Mouse (Mus musculus) cerebellum, adult (tissue): ENCODE measurements at regions not wholly inside any gene's neighbourhood (a gene's known extent, or its start where the extent isn't known, plus 50 kb on each side); places are given as distances from the start of the nearest gene placed in this dataset.

Experiments used
- ATAC-seq: cut with Nextera tagmentation; 2 replicates; pipeline ENCODE4 v1.9.2; 2017; ENCODE audit warnings: mild to moderate bottlenecking, moderate library complexity, mixed read lengths; ENCODE audit not compliant: insufficient number of reproducible peaks, low FRiP score, low TSS enrichment

DNA sequence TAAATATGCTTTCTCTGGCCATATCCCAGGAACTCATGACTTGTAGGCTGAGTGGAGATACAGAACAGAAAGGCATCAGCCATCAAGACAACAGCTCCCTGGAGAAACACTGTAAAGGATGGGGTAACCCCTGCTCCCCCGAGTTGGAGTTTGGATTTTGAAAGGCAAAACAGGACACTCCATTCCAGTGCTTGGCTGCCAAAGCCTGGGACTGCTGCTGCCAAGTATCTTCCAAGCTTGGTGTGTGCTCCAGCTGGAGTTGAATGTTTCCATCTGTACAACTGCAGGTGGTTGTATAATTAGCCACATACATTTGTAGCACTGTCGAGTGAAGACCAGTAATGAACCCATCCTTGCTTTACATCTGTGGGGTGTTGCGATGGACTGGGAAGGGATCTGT is 62.1 kb downstream of the 4933412E24Rik start:
- ATAC-seq, result peak; percentile 45; the same call in 1 of the 2 replicates

DNA sequence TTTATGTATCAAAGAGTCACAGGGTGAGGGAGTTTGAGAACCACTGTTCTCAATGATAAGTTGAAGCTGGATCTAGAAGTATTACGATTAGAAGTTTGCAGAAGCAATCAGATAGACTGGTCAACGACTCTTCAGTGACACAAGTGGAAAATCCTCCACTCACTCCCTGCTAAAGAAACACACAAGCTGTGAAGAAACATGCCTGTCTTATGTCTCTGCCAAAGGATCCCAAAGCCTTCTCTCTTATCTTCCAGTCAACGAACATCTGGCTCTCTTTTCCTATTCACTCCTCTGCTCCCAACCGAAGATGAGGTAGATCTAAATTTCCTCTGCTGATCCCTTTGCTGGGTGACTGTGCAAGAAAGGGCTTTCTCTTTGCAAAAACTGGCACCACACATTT is 62.6 kb downstream of the 4933412E24Rik start:
- ATAC-seq, result no peak

DNA sequence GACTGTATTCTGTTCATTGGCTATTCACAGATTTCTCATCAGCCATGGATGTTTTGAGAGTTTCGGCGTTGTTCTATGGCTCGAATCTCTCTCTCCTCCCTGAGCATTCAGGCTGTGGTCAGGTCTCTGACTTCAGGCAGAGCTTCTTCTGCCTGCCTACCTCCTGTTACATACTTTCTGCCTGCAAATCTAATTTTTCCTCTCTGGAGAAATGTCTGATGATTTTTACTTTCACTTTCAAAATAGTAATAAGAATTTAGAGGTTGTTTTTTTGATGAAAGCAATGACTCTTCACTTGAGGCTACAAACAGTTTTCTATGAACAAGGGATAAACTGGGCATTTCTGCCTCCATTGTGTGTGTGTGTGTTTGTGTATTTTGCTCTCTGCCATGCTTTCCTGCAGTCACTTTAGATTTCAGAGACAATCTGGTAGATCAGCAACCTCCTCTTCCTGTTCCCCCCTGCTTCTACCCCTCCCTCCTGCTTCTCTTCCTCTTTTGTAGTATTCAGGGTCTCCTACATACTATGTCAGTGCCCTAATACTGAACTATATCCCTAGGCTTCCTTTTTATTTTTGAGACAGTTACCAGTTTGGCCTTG is 65.7 kb downstream of the 4933412E24Rik start:
- no peak for ATAC-seq

- no peak for ATAC-seq
Observed at GRCm38 (mm10) chr15:59945208-59945607, 71.2 kb downstream of the 4933412E24Rik start.

DNA sequence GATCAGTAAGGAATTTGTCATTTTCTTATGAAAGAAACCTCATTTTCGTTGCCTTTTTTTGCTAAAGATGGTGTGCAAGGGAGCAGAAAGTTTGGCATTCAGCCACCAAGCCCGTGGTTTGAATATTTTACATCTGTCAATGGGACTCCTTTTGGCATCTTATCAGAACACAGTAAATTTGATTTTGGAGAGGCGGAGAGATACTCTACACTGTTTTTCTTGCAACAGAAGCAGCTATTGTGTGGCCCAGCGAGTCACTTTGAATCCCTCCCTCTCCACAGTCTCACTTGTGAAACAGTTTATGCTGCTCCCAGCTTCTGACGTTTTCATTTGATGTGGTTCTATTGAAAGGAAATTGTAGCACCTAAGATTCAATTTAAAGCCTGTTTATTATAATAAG is 79.9 kb downstream of the 4933412E24Rik start:
- ATAC-seq, result no peak

- ATAC-seq, result no peak
Observed at GRCm38 (mm10) chr15:59913860-59914259, 102.6 kb downstream of the 4933412E24Rik start.

GRCm38 (mm10) chr15:59908300-59908699 is 108.1 kb downstream of the 4933412E24Rik start:
- ATAC-seq, result no peak

DNA sequence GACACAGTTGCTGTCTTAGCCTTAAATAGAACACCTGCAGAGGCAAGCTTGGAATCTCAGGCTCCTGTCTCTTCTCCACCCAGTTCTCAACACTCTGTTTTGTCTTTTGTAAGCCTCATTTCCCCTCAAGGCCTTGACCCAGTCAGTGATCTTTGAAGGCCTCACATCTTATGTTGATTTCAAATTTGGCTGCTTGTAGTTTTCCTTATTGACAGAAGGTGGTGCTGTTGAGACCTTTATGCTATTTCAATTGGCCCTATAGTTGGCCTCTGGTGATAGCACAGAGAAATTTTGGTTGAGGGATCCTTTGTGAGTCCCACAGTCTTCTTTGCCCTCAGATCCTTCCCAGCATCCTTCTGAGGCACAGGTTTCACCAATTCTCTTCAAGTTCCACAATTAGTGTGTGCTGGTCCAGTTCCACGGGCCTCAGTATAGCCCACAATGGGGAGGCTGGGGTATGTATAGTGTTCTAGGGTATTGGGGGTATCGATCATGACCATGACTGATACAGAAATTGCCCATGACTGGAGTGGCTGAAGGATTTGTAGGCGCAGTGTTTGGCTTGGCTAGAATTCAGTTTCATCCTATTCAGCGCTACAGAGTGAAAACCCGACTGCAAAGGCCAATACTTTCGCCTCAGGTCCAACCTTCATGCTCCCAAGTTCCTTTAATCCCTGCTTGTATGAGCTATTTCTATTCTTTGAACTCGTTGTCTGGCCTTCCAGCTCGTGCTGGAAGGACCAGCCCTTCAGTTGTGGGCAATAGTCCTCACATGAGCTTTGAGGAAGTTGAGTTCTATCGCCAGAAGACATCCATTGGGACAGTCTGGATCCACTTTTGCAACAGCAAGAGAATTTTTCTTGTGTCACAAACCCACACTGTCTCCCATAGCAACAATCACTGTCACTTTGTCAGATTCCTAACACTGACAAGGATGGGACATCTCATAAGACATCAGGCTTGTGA is 110.3 kb downstream of the 4933412E24Rik start:
- peak; percentile 13; the same call in 1 of the 2 replicates for ATAC-seq

DNA sequence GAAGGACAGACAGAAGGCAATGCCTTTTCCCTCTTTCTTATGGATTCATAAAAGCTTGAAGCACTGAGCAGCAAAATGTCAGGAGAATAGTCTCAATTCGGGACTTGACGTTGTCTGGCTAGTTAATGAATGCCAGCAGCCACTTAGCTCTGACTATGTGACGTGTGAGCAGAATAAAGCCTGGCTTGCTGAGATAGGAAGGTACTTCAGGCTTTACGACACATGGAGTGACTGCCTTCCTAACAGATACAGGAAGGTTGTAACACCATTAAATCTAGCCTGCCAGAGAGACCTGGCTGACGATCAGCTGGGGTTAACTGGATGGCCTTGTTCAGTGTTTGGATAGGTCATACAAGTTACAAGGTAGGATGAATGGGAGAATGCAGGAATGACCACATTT is 111.7 kb downstream of the 4933412E24Rik start:
- ATAC-seq, result no peak

DNA sequence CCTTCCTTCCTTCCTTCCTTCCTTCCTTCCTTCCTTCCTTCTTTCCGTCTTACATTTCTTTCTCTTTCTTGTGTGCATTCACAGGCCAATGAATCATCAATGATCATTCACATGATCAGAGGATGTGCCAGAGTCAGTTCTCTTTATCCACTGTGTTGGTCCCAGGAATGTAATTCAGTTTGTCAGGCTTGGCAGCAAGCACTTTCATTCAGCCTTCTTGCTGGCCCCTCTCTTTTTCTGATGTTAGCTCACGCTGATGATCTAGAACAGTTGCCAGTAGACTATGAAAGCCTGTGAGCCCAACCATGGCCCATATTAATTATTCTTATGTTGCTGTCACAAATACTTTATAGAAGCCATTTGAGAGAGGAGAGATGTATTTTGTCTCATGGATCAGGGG is 127.4 kb downstream of the 4933412E24Rik start:
- ATAC-seq, result no peak

DNA sequence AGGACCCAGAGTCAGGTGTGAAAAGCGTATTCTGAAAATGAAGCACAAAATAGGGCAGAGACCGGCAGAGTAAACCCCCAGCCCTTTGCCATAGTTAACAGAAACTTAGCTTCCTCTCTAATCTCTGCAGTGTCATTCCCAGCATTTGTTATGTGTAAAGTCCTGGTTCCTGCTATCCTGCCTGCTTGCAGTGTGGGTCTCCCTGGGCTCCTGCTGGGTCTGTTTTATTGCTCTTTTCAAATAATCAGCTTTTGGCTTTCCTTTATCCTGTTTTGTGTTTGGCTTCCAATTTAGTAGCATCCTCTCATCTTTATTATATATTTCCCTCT is 128.3 kb downstream of the 4933412E24Rik start:
- ATAC-seq, result no peak

- no peak for ATAC-seq
Observed at GRCm38 (mm10) chr15:59887381-59888130, 128.9 kb downstream of the 4933412E24Rik start.

GRCm38 (mm10) chr15:59886036-59886435 is 130.4 kb downstream of the 4933412E24Rik start:
- no peak for ATAC-seq

- ATAC-seq, result 0 out of 2 replicates have a peak, but pooled peaks have one; percentile 52
Observed at GRCm38 (mm10) chr15:59882444-59882843, 134.0 kb downstream of the 4933412E24Rik start.

DNA sequence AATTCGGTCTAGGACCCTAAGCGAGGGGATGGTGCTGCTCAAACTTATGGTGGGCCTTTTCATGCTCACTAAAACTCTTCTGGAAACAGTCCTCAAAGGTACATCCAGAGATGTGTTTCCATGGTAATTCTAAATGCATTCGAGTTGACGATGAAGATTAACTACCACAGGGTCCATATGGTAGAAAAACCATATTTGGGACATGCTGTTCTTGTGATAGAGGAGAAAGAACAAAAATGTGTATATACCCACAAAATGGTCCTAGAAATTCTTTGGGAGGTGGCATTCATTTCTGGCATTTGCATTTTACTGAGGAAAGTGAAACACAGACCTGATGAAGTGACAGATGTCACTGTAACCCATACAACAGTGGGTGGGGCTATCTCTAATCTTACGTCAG is 136.0 kb downstream of the 4933412E24Rik start:
- no peak for ATAC-seq

DNA sequence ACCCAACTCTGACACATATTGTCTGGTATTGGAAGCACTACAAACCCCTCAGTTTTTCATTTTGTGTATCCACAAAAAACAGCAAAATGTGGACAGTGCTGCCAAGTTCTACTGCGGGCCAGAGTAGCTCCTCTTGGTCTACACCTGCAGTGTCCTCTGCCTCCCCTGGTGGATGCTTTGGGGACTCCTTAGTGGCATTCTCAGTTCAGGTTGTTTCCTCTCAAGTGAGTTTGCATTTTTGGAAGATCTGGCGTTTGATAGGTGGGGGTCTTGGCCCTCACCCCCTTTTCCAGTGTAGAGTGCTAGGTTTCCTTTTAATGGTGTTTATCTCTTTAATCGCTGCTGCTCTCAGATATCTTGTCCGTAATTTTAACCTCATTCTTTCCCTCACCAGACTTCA is 137.1 kb downstream of the 4933412E24Rik start:
- ATAC-seq, result no peak

GRCm38 (mm10) chr15:59876279-59876742 is 140.1 kb downstream of the 4933412E24Rik start:
- ATAC-seq, result no peak

GRCm38 (mm10) chr15:59866701-59867100 is 149.7 kb downstream of the 4933412E24Rik start:
- no peak for ATAC-seq

- ATAC-seq, result no peak
Observed at GRCm38 (mm10) chr15:59864746-59865499, 151.5 kb downstream of the 4933412E24Rik start.
